Mouse (Mus musculus) cortical plate, adult 2 months (tissue): ENCODE data around the gene Pde2a. TPM values are rescaled to one million over a fixed set of nuclear protein-coding genes. Genes with fewer than 3 reads are reported as not detected.
"Not testable (repeated sequence)": the region's sequence is repeated elsewhere in the genome, so short reads cannot be mapped to it uniquely, and the experiment has no call there.

Experiments used
- H3K27ac ChIP-seq: fragments of 200-500 bp; 2 replicates; pipeline ENCODE4 v1.5.1; 2012; ENCODE audit warnings: low read length, control low read depth, inconsistent platforms; ENCODE audit not compliant: insufficient read depth
- H3K4me1 ChIP-seq: fragments of 200-500 bp; 2 replicates; pipeline ENCODE4 v1.6.1; 2011; ENCODE audit warnings: low read length; ENCODE audit not compliant: control insufficient read depth, insufficient read depth
- H3K4me3 ChIP-seq: fragments of 200-500 bp; 2 replicates; pipeline ENCODE4 v1.5.1; 2011; ENCODE audit warnings: mild to moderate bottlenecking, low read length, control low read depth; ENCODE audit not compliant: insufficient read depth
- CTCF ChIP-seq: fragments of 200-500 bp; IDR thresholded peaks from 2 replicates; pipeline ENCODE4 v1.5.1; 2011; ENCODE audit warnings: mild to moderate bottlenecking, control low read depth, low read length; ENCODE audit not compliant: insufficient read depth; ENCODE audit errors: extremely low read depth
- POLR2A ChIP-seq: fragments of 200-500 bp; IDR thresholded peaks from 2 replicates; pipeline ENCODE4 v1.6.1; 2011; ENCODE audit warnings: mild to moderate bottlenecking, low read length, control low read depth; ENCODE audit not compliant: insufficient read depth; ENCODE audit errors: extremely low read depth
- polyA plus RNA-seq: library from polyadenylated mRNA; depleted of rRNA; stranded (reverse); fragments of >200 nt; gene quantifications from 2 replicates; pipeline ENCODE4 v1.2.3, GENCODE M21; 2012; rRNA removed

Gene Pde2a
- polyA plus RNA-seq, 1 experiment = 236 TPM

GRCm38 (mm10) chr7:101557391-101557790, 135.9 kb downstream of the Pde2a start:
- no peak for TF ChIP-seq CTCF
- TF ChIP-seq POLR2A = no peak
- Histone ChIP-seq H3K27ac (no peak overlapping the region), H3K4me1 (no peaks in the 10 kb centered on the region), H3K4me3 (no peak overlapping the region)

DNA sequence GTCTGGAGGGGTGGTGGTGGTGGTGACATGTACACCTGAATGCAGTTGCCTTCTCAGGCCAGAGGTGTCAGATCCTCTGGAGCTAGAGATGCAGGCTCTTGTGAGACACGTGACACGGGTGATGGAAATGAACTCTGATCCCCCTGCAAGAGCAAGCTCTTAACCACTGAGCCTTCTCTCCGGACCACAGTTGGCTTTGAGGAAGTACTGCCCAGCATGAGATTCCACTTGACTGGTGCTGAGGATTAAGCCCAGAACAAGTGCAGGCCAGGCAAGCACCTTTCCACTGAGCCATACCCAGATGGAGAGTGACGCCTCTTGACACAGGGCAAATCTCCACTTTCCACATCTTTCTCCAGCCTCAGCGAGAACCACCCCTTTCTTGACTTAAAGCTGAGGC, 137.9 kb downstream of the Pde2a start:
- not testable (repeated sequence) for H3K27ac ChIP-seq, H3K4me3 ChIP-seq, H3K4me1 ChIP-seq

Other genes with a start within 250 kb of the Pde2a start
- gene Atg16l2, start 119.4 kb upstream of the Pde2a start, polyA plus RNA-seq = 65.1 and 74.5 TPM in 2 replicates
- gene Stard10, start 104.6 kb upstream of the Pde2a start, polyA plus RNA-seq = 94.2 and 95.5 TPM in 2 replicates
- 16.3 and 19.1 TPM in 2 replicates for gene Arap1, start 73.6 kb upstream of the Pde2a start, polyA plus RNA-seq
- 0.56 and 0.59 TPM in 2 replicates for gene Gm45837, start 10.8 kb upstream of the Pde2a start, polyA plus RNA-seq
- 0.02 TPM in 1 of 2 replicates, not detected in the other for gene Art2b, start 163.9 kb downstream of the Pde2a start, polyA plus RNA-seq
- 41.8 and 48.1 TPM in 2 replicates for gene Clpb, start 241.9 kb downstream of the Pde2a start, polyA plus RNA-seq